Mouse (Mus musculus): ENCODE data around the gene Mdh1b. TPM values are rescaled to one million over a fixed set of nuclear protein-coding genes. Genes with fewer than 3 reads are reported as not detected.

Gene Mdh1b
- 0.25 TPM in 1 of 2 replicates, not detected in the other for polyA plus RNA-seq (2014; fragmentation: Nextera tagmentation; extraction: Ambion mirVana)

DNA sequence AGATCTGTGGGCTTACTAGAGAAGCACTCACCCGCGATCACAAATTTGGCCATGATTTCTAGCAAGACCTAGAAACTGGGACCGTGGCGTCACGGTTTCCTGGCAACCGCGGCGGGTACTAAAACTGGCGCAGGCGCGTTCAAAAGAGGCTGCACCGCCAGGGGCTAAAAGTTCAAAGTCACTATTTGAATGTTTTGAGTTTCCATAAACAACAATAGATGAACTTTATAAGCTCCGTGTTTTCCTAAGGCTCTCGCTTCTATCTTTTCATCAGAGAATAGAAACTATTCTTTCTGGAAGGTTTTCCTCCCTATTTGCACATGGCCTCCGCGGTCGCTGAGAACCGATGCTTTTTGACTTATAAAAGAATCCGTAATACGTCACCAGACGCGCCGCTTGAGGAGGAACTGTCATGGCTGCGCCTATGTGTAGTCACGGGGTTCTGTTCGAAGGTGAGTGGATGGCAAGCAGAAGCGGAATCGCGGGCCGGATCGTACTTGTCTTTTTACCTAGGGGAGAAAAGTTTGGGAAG, at the start of gene Mdh1b, which contains the start of gene Fastkd2:
Gene Mdh1b, minus strand, starts transcription at position 79 of the 532 bp plus-strand sequence.
Gene Fastkd2, plus strand, starts transcription at position 375 of the 532 bp plus-strand sequence.
- ATAC-seq (ENCODE audit: low FRiP score), result peak; percentile 96
- peak within 1 kb of the TSS; percentile 75 for H3K9ac ChIP-seq (ENCODE audit: low read length)
- WGBS, result under 1% methylated on average over 31 of the region's 31 CpGs

DNA sequence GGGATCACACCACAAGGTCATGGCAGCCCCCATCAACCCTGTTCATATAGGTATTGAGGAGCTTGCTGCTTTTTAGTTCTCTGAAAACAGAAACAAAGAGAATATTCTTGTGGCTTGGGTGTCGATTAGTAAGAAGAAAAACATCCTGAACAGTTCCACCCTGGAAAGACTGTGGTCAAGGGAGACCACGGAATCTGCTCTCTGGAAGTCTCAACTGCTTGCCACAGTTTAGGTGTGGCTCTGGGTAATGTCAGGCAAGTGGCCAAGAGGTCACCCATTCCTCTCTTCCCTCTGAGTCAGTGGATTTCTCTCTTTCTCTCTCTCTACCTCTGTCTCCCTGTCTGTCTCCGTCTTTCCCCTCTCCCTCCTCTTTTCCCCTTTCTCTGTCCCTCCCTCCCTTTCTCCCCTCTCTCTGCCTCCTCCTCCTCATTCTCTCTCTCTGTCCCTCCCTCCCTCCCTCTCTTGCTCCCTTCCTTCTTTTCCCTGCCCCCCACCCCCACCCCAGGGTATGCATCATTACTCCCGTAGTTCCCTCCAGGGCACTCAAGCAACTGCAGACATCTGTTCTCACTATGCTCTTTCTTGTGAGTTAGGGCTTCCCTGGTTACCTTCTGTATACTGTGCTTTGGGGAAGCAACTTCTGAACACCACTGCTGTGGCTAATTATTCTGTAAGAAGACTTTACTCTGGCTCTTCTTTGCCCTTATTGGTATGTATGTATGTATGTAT, 46.9 kb upstream of the Mdh1b start:
- Histone ChIP-seq H3K27me3 (ENCODE audit: control insufficient read depth, insufficient read depth, low read length) (no peaks in the 10 kb centered on the region), H3K9ac (ENCODE audit: low read length) (no peak overlapping the region), H3K4me3 (ENCODE audit: low read depth, low read length) (no peak overlapping the region), H3K4me1 (ENCODE audit: control insufficient read depth, insufficient read depth, low read length) (no peaks in the 10 kb centered on the region), H3K9me3 (ENCODE audit: control insufficient read depth, low read length) (no peaks in the 10 kb centered on the region), H3K4me2 (no peak overlapping the region), H3K36me3 (ENCODE audit: control insufficient read depth, insufficient read depth, low read length) (no peaks in the 10 kb centered on the region), H3K27ac (ENCODE audit: low read depth, low read length) (no peak overlapping the region)
- ATAC-seq (ENCODE audit: low FRiP score) (no peak), DNase-seq (ENCODE audit: low spot score, missing footprints) (no peak)
- 62% methylated on average over 4 of the region's 4 CpGs for WGBS

More for the DNA sequence above, at the start of gene Mdh1b, which contains the start of gene Fastkd2:
- H3K4me3 ChIP-seq (ENCODE audit: low read depth, low read length), result peak within 1 kb of the TSS; percentile 68
- no peaks in the 10 kb centered on the region for H3K36me3 ChIP-seq (ENCODE audit: control insufficient read depth, insufficient read depth, low read length)
- H3K27me3 ChIP-seq (ENCODE audit: control insufficient read depth, insufficient read depth, low read length), result no peaks in the 10 kb centered on the region
- peak within 1 kb of the TSS; percentile 58 for H3K4me2 ChIP-seq
- no peak within 1 kb of the TSS for H3K27ac ChIP-seq (ENCODE audit: low read depth, low read length)
- peak; percentile 99 for DNase-seq (ENCODE audit: low spot score, missing footprints)
- no peaks in the 10 kb centered on the region for H3K9me3 ChIP-seq (ENCODE audit: control insufficient read depth, low read length)
- H3K4me1 ChIP-seq (ENCODE audit: control insufficient read depth, insufficient read depth, low read length), result peaks cover 10% of the 10 kb centered on the region

DNA sequence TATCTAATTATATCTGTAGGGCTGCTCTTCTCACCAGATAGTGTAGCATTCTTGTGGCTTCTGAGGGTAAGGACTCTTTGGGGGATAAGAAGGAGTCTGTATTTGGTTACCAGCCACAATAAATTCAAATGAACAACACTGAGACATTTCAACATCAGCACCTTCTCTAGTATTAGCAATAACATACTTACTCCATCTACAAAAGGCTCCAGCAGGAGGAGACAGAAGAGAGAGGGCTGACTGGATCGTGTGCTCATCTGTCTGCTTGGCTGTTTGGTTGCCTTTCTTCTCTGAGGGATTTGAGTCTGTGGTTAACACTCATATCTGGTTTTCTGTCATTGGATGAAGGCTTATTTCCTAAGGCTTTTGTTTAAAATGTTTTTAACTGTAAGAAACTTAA, 46.3 kb upstream of the Mdh1b start:
- WGBS, result 74% methylated on average over 1 of the region's 1 CpGs
- no peak for ATAC-seq (ENCODE audit: low FRiP score)

DNA sequence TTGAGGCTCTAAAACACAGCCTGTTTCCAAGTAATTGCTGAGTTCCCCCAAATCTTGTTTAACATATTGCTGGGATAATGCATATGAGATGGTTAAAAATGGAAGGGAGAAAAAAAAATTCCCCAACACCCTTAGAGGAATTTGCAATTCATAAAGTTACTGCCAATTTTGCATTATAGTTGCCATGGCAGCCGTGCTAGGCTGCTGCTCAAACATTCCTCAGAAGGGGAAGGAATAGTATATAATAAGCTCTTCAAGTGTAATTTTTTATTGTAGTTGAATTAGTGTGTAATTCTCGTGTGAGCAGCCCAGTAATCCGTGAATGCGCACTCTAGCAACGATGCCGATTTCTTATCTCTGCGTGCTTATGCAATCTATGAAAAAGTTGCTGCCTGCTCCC, 40.2 kb upstream of the Mdh1b start:
- Histone ChIP-seq H3K36me3 (ENCODE audit: control insufficient read depth, insufficient read depth, low read length) (no peaks in the 10 kb centered on the region), H3K4me2 (no peak overlapping the region)

More for the DNA sequence above, 46.3 kb upstream of the Mdh1b start:
- H3K4me2 ChIP-seq, result no peak overlapping the region
- no peak for DNase-seq (ENCODE audit: low spot score, missing footprints)
- H3K4me3 ChIP-seq (ENCODE audit: low read depth, low read length), result no peak overlapping the region
- no peaks in the 10 kb centered on the region for H3K27me3 ChIP-seq (ENCODE audit: control insufficient read depth, insufficient read depth, low read length)
- H3K4me1 ChIP-seq (ENCODE audit: control insufficient read depth, insufficient read depth, low read length), result no peaks in the 10 kb centered on the region
- H3K36me3 ChIP-seq (ENCODE audit: control insufficient read depth, insufficient read depth, low read length), result no peaks in the 10 kb centered on the region
- no peaks in the 10 kb centered on the region for H3K9me3 ChIP-seq (ENCODE audit: control insufficient read depth, low read length)
- no peak overlapping the region for H3K27ac ChIP-seq (ENCODE audit: low read depth, low read length)
- H3K9ac ChIP-seq (ENCODE audit: low read length), result no peak overlapping the region

DNA sequence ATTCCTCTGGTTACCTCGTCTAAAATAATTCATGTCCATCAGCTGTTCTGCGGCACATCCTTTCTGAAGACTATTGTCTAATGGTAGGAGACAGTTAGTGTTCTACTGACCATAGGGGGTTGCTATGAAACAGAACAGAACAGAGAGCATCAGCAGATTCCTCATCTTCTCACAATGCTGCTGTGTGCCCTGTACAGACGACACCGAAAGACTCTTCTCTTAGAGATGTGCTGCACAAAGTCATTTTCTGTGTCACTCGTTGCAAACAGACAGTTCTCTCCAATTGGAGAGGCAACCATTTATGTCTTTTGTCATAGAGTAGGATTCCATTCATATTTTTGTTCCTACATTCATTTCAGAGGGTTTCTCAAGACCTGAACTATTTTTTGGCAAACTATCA, 39.0 kb upstream of the Mdh1b start, which contains the start of gene 4933402D24Rik:
Gene 4933402D24Rik, minus strand, starts transcription at position 101 of the 400 bp plus-strand sequence.
- 82% methylated on average over 5 of the region's 5 CpGs for WGBS
- no peak for ATAC-seq (ENCODE audit: low FRiP score)
- Histone ChIP-seq H3K4me2 (no peak within 1 kb of the TSS), H3K4me3 (ENCODE audit: low read depth, low read length) (no peak within 1 kb of the TSS), H3K27ac (ENCODE audit: low read depth, low read length) (no peak within 1 kb of the TSS), H3K9me3 (ENCODE audit: control insufficient read depth, low read length) (no peaks in the 10 kb centered on the region), H3K9ac (ENCODE audit: low read length) (no peak within 1 kb of the TSS), H3K27me3 (ENCODE audit: control insufficient read depth, insufficient read depth, low read length) (no peaks in the 10 kb centered on the region), H3K4me1 (ENCODE audit: control insufficient read depth, insufficient read depth, low read length) (peaks cover 5% of the 10 kb centered on the region), H3K36me3 (ENCODE audit: control insufficient read depth, insufficient read depth, low read length) (no peaks in the 10 kb centered on the region)
- no peak for DNase-seq (ENCODE audit: low spot score, missing footprints)

More for the DNA sequence above, 40.2 kb upstream of the Mdh1b start:
- no peaks in the 10 kb centered on the region for H3K9me3 ChIP-seq (ENCODE audit: control insufficient read depth, low read length)
- H3K4me3 ChIP-seq (ENCODE audit: low read depth, low read length), result no peak overlapping the region
- ATAC-seq (ENCODE audit: low FRiP score) (no peak), DNase-seq (ENCODE audit: low spot score, missing footprints) (no peak)
- no peak overlapping the region for H3K27ac ChIP-seq (ENCODE audit: low read depth, low read length)
- no peak overlapping the region for H3K9ac ChIP-seq (ENCODE audit: low read length)
- WGBS, result 86% methylated on average over 7 of the region's 7 CpGs
- no peaks in the 10 kb centered on the region for H3K27me3 ChIP-seq (ENCODE audit: control insufficient read depth, insufficient read depth, low read length)
- no peaks in the 10 kb centered on the region for H3K4me1 ChIP-seq (ENCODE audit: control insufficient read depth, insufficient read depth, low read length)

DNA sequence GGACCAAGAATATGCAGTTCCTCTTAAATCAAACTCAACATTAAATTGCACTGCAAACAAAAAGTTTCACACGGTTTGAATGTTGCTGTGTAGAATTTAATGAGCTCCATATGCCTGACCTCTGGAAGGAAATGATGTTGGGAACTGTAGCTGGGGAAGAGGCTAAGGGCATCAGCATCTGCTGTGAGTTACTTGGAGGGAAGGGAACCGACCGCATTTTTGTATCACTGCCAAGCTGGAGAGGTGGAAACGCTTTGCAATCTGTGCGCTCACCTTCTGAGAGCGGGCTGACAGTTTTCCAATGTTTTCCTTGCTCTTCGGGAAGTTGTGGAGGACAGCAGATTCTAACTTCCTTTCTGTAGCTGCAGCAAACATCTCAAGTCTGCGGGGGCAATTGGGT, 38.0 kb upstream of the Mdh1b start:
- ATAC-seq (ENCODE audit: low FRiP score), result no peak
- H3K9me3 ChIP-seq (ENCODE audit: control insufficient read depth, low read length), result no peaks in the 10 kb centered on the region
- H3K27me3 ChIP-seq (ENCODE audit: control insufficient read depth, insufficient read depth, low read length), result no peaks in the 10 kb centered on the region
- no peak overlapping the region for H3K27ac ChIP-seq (ENCODE audit: low read depth, low read length)
- H3K4me2 ChIP-seq, result no peak overlapping the region
- no peak overlapping the region for H3K9ac ChIP-seq (ENCODE audit: low read length)
- peaks cover 15% of the 10 kb centered on the region for H3K4me1 ChIP-seq (ENCODE audit: control insufficient read depth, insufficient read depth, low read length)
- H3K4me3 ChIP-seq (ENCODE audit: low read depth, low read length), result no peak overlapping the region
- no peaks in the 10 kb centered on the region for H3K36me3 ChIP-seq (ENCODE audit: control insufficient read depth, insufficient read depth, low read length)
- WGBS, result 79% methylated on average over 8 of the region's 8 CpGs
- no peak for DNase-seq (ENCODE audit: low spot score, missing footprints)

DNA sequence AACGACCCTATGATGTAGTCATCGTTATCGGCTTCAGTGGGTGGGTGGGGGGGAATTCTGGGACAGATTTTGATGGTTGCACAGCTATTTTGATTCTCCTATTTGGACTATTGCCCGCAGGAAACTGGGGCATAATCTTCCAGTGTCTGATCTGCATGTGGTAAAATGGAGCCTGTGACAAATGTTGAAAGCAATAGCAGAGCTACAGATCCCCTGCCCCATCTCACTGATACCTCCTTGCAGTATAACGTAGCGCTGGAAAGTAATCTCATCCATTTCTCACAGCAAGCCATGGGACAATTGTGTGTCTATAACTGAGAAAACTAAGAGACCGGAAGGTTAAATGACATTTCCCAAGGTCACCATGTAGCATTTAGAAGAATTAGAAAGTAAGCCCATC, 34.3 kb upstream of the Mdh1b start:
- Histone ChIP-seq H3K4me2 (no peak overlapping the region), H3K27ac (ENCODE audit: low read depth, low read length) (peak overlapping the region; percentile 17; the same call in 1 of the 2 replicates), H3K9ac (ENCODE audit: low read length) (no peak overlapping the region), H3K36me3 (ENCODE audit: control insufficient read depth, insufficient read depth, low read length) (no peaks in the 10 kb centered on the region), H3K27me3 (ENCODE audit: control insufficient read depth, insufficient read depth, low read length) (no peaks in the 10 kb centered on the region), H3K9me3 (ENCODE audit: control insufficient read depth, low read length) (no peaks in the 10 kb centered on the region), H3K4me3 (ENCODE audit: low read depth, low read length) (no peak overlapping the region), H3K4me1 (ENCODE audit: control insufficient read depth, insufficient read depth, low read length) (peaks cover 18% of the 10 kb centered on the region)
- DNase-seq (ENCODE audit: low spot score, missing footprints), result peak; percentile 85
- peak; percentile 28; the same call in 1 of the 2 replicates for ATAC-seq (ENCODE audit: low FRiP score)
- WGBS, result 74% methylated on average over 7 of the region's 7 CpGs

DNA sequence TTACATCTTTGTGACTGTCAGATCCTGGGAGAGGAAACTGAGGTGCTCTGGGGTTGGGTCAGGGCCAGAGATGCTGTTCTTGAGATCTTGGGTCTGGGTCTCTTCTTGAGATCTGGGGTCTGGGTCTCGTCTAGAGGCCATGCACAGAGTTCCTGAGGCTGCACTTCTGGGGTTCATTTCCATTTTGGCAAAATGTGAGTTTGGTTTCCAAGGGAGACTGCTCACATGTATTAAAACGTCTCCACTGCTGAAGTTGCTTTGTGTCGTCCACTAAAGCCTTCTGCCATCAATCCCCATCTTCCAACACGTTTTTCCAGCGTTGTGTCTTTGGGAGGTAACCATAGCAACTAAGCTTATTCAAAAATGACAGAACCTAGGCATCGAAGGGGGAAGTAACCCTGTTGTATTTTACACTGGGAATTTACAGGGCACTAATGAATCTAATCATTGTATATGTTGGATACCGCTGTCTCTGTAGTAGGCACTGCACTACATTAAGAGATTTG, 33.8 kb upstream of the Mdh1b start:
- H3K9ac ChIP-seq (ENCODE audit: low read length), result no peak overlapping the region
- H3K4me1 ChIP-seq (ENCODE audit: control insufficient read depth, insufficient read depth, low read length), result peaks cover 18% of the 10 kb centered on the region
- H3K36me3 ChIP-seq (ENCODE audit: control insufficient read depth, insufficient read depth, low read length), result no peaks in the 10 kb centered on the region
- H3K27ac ChIP-seq (ENCODE audit: low read depth, low read length), result peak overlapping the region; percentile 55; the same call in 1 of the 2 replicates
- no peak overlapping the region for H3K4me2 ChIP-seq
- no peaks in the 10 kb centered on the region for H3K9me3 ChIP-seq (ENCODE audit: control insufficient read depth, low read length)
- WGBS, result 14% methylated on average over 7 of the region's 7 CpGs
- peak; percentile 71 for ATAC-seq (ENCODE audit: low FRiP score)
- peak; percentile 93 for DNase-seq (ENCODE audit: low spot score, missing footprints)
- H3K27me3 ChIP-seq (ENCODE audit: control insufficient read depth, insufficient read depth, low read length), result no peaks in the 10 kb centered on the region
- H3K4me3 ChIP-seq (ENCODE audit: low read depth, low read length), result no peak overlapping the region

DNA sequence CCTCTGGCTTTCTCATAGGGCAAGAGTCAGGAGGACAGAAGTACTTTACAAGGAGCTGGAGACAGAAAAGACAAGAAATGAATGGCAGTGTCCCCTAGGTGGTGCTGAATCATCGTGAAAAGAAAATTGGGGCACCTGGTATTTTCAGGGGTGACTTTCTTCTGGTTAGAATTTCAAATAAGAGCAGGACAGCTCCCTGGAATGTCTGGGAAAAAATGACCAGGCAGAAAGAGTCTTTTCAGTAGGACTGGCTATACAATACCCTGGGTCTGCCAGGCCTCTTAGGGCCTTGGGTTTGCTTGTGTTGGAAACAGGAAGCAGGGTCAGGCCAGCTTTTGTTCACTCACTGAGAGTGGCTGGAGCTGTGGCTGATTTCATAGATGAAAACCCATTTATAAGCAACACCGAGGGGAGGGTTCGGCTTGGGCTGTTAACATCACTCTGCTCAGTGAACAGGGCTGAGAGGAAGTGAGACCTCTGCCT, 33.1 kb upstream of the Mdh1b start:
- peaks cover 18% of the 10 kb centered on the region for H3K4me1 ChIP-seq (ENCODE audit: control insufficient read depth, insufficient read depth, low read length)
- H3K27ac ChIP-seq (ENCODE audit: low read depth, low read length), result peak overlapping the region; percentile 55; the same call in 1 of the 2 replicates
- no peak overlapping the region for H3K9ac ChIP-seq (ENCODE audit: low read length)
- no peak overlapping the region for H3K4me2 ChIP-seq
- H3K4me3 ChIP-seq (ENCODE audit: low read depth, low read length), result no peak overlapping the region
- 19% methylated on average over 3 of the region's 3 CpGs for WGBS
- no peaks in the 10 kb centered on the region for H3K9me3 ChIP-seq (ENCODE audit: control insufficient read depth, low read length)
- peak; percentile 96 for DNase-seq (ENCODE audit: low spot score, missing footprints)
- ATAC-seq (ENCODE audit: low FRiP score), result peak; percentile 89
- H3K27me3 ChIP-seq (ENCODE audit: control insufficient read depth, insufficient read depth, low read length), result no peaks in the 10 kb centered on the region
- no peaks in the 10 kb centered on the region for H3K36me3 ChIP-seq (ENCODE audit: control insufficient read depth, insufficient read depth, low read length)
